Mouse (Mus musculus): ENCODE results near the gene Tti1.

DNA sequence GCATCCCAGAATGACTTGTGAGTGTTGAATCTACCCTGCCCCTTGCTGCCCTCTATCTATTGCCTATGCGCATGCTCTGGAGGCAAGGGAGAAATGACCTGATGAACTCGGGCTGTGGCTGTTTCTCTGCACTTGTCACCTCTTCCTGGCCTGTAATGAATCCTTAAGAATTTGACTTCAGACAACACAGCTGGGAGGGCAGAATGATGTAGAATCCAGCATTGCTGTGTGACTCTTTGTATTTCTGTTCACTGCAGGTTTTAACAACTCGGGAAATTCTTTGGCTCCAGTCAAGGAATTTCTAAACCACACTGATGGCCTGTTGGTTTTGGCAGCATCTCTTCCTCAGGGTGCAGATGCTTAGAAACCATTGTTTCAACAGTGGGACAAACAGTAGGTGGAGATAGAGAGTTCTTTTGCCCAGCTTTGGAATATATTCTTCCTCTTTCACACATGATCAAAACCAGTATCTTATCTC lies 36.4 kb upstream of the Tti1 start:
- TF ChIP-seq POLR2A (IDR thresholded peaks at IDR 0.05; ENCODE audit: low read depth, low read length) (no peak), CTCF (IDR thresholded peaks at IDR 0.05; ENCODE audit: extremely low read depth, insufficient read depth, insufficient read length, insufficient replicate concordance) (no peak)
